Comparison of ENCODE assay signal across 23 mouse cellular contexts in genomic region chr5:30670091-30670490, GRCm38 (mm10). TPM values are rescaled to one million over a fixed set of nuclear protein-coding genes. Genes with fewer than 3 reads are reported as not detected.
A peak's percentile ranks its signal among the peaks of the same experiment; 100 is the strongest.
DNase-seq lines count a peak whose midpoint lies in the region; ATAC-seq and TF ChIP-seq lines count a peak whose summit lies in the region.
"Had no signal": no experiment of that assay in that cellular context is flagged by ENCODE, and none has a peak within 500 bp of the region (broad histone marks: within the 10 kb centered on the region; RNA-seq: fewer than 3 reads in every experiment).

No protein-coding gene starts in this region.

- H3K4me2 ChIP-seq in liver, embryonic 12.5 days, result peak overlapping the region; percentile 78; the same call in 1 of the 2 replicates
- no peak overlapping the region; the same call in 1 of the 2 replicates for H3K4me2 ChIP-seq in liver, embryonic 11.5 days
- H3K4me2 ChIP-seq in forebrain, embryonic 14.5 days (ENCODE audit: low read length), result no peak overlapping the region
- H3K4me2 ChIP-seq: embryonic facial prominence, embryonic 13.5 days; embryonic facial prominence, embryonic 15.5 days; forebrain, embryonic 12.5 days; forebrain, embryonic 15.5 days had no signal

- no peaks in the 10 kb centered on the region for H3K9me3 ChIP-seq in liver, embryonic 12.5 days (replicated peaks)
- H3K9me3 ChIP-seq in liver, embryonic 11.5 days (ENCODE audit: control insufficient read depth, low read length), result no peaks in the 10 kb centered on the region
- no peaks in the 10 kb centered on the region for H3K9me3 ChIP-seq in MEL (replicated peaks; ENCODE audit: insufficient read depth, low read length)
- H3K9me3 ChIP-seq in forebrain, embryonic 14.5 days (replicated peaks; ENCODE audit: control insufficient read depth, low read length), result no peaks in the 10 kb centered on the region
- H3K9me3 ChIP-seq: embryonic facial prominence, embryonic 13.5 days; embryonic facial prominence, embryonic 15.5 days; forebrain, embryonic 10.5 days; forebrain, embryonic 12.5 days; forebrain, embryonic 15.5 days had no signal

- DNase-seq in liver, embryonic 11.5 days (ENCODE audit: low spot score), result no peak
- peak; percentile 61 for DNase-seq in MEL (ENCODE audit: low read depth, low spot score)
- peak; percentile 37 for DNase-seq in MEL-GATA-1-ER (ENCODE audit: extremely low read depth, low read depth)
- no peak for DNase-seq in forebrain, embryonic 14.5 days (ENCODE audit: low spot score)
- DNase-seq: adrenal gland, adult 2 months; adrenal gland, postnatal 10 days; adrenal gland, postnatal 25 days; cerebellum, adult 11 months; cerebellum, adult 18-20 months; cerebellum, adult 8-10 months; cerebellum, adult 9-11 months; cerebellum, postnatal 14 days; cerebellum, postnatal 36 days; embryo, embryonic 11 days; forebrain, postnatal 0 days had no signal

- peaks cover 44% of the 10 kb centered on the region for H3K79me2 ChIP-seq in MEL (ENCODE audit: control insufficient read depth, insufficient read depth, low read length, poor library complexity)

- TF ChIP-seq EP300 in MEL (IDR thresholded peaks at IDR 0.05; ENCODE audit: low read depth in 1 of 2, low read length in 2 of 2), result 0 out of 4 replicates have a peak, but pooled peaks of 1 of the 2 experiments have one; percentile 17

- no peak overlapping the region for H3K4me3 ChIP-seq in liver, embryonic 12.5 days
- H3K4me3 ChIP-seq in liver, embryonic 11.5 days (ENCODE audit: low read depth, low read length), result no peak overlapping the region
- H3K4me3 ChIP-seq in MEL (ENCODE audit: control insufficient read depth in 1 of 2, insufficient read depth in 1 of 2, low read depth in 2 of 2, low read length in 2 of 2), result peak overlapping the region; percentile 14 to 88
- no peak overlapping the region for H3K4me3 ChIP-seq in forebrain, embryonic 14.5 days (ENCODE audit: low read depth, low read length)
- H3K4me3 ChIP-seq: embryonic facial prominence, embryonic 13.5 days; embryonic facial prominence, embryonic 15.5 days; forebrain, embryonic 10.5 days; forebrain, embryonic 12.5 days; forebrain, embryonic 15.5 days had no signal

- peaks cover 37% of the 10 kb centered on the region for H3K4me1 ChIP-seq in liver, embryonic 12.5 days
- peaks cover 17% of the 10 kb centered on the region for H3K4me1 ChIP-seq in liver, embryonic 11.5 days (replicated peaks; ENCODE audit: control insufficient read depth, insufficient read depth, low read length)
- H3K4me1 ChIP-seq in MEL (ENCODE audit: control insufficient read depth in 1 of 2, insufficient read depth in 2 of 2, low read length in 2 of 2), result peaks cover 15 to 24% of the 10 kb centered on the region in 2 experiments
- H3K4me1 ChIP-seq in forebrain, embryonic 14.5 days (ENCODE audit: control insufficient read depth, insufficient read depth, low read length), result peaks cover 7% of the 10 kb centered on the region

- H3K9ac ChIP-seq in liver, embryonic 12.5 days, result no peak overlapping the region
- no peak overlapping the region for H3K9ac ChIP-seq in liver, embryonic 11.5 days (ENCODE audit: low read depth, low read length)
- peak overlapping the region; percentile 21 for H3K9ac ChIP-seq in MEL (ENCODE audit: control insufficient read depth, low read depth, low read length, poor library complexity, severe bottlenecking)
- H3K9ac ChIP-seq in forebrain, embryonic 14.5 days (ENCODE audit: low read length), result no peak overlapping the region
- H3K9ac ChIP-seq: embryonic facial prominence, embryonic 13.5 days; embryonic facial prominence, embryonic 15.5 days; forebrain, embryonic 12.5 days; forebrain, embryonic 15.5 days; forebrain, postnatal 0 days had no signal

- ATAC-seq in liver, embryonic 12.5 days, result no peak
- ATAC-seq in liver, embryonic 11.5 days (replicated peaks; ENCODE audit: low FRiP score), result no peak
- ATAC-seq in forebrain, embryonic 14.5 days, result no peak
- ATAC-seq: forebrain, embryonic 15.5 days; forebrain, postnatal 0 days had no signal

- peaks cover 70% of the 10 kb centered on the region for H3K36me3 ChIP-seq in liver, embryonic 12.5 days
- peaks cover 54% of the 10 kb centered on the region for H3K36me3 ChIP-seq in liver, embryonic 11.5 days (ENCODE audit: control insufficient read depth, insufficient read depth, low read length)
- H3K36me3 ChIP-seq in MEL (ENCODE audit: control insufficient read depth in 1 of 2, insufficient read depth in 2 of 2, low read length in 2 of 2), result peaks cover 43 to 52% of the 10 kb centered on the region in 2 experiments
- H3K36me3 ChIP-seq in forebrain, embryonic 14.5 days (ENCODE audit: control insufficient read depth, insufficient read depth, low read length), result peaks cover 42% of the 10 kb centered on the region
- H3K36me3 ChIP-seq: forebrain, embryonic 15.5 days had no signal

- H3K27ac ChIP-seq in liver, embryonic 12.5 days, result no peak overlapping the region
- H3K27ac ChIP-seq in liver, embryonic 11.5 days (ENCODE audit: low read depth, low read length), result no peak overlapping the region
- peak overlapping the region; percentile 92 for H3K27ac ChIP-seq in MEL (ENCODE audit: control insufficient read depth, low read depth, low read length)
- no peak overlapping the region for H3K27ac ChIP-seq in forebrain, embryonic 14.5 days (ENCODE audit: low read depth, low read length)
- H3K27ac ChIP-seq: embryonic facial prominence, embryonic 13.5 days; embryonic facial prominence, embryonic 15.5 days; forebrain, embryonic 10.5 days; forebrain, embryonic 12.5 days; forebrain, embryonic 15.5 days had no signal

- no peak for TF ChIP-seq POLR2A in MEL (IDR thresholded peaks at IDR 0.05; ENCODE audit: control insufficient read depth in 1 of 2, insufficient read depth in 1 of 2, low read depth in 1 of 2, low read length in 2 of 2, poor library complexity in 1 of 2)

- no peaks in the 10 kb centered on the region for H3K27me3 ChIP-seq in liver, embryonic 12.5 days (replicated peaks)
- H3K27me3 ChIP-seq in liver, embryonic 11.5 days (replicated peaks; ENCODE audit: control insufficient read depth, insufficient read depth, low read length), result no peaks in the 10 kb centered on the region
- H3K27me3 ChIP-seq in MEL (ENCODE audit: control insufficient read depth in 1 of 2, insufficient read depth in 2 of 2, low read length in 2 of 2), result no peaks in the 10 kb centered on the region
- no peaks in the 10 kb centered on the region for H3K27me3 ChIP-seq in forebrain, embryonic 14.5 days (replicated peaks; ENCODE audit: control insufficient read depth, insufficient read depth, low read length)
- H3K27me3 ChIP-seq: embryonic facial prominence, embryonic 13.5 days; embryonic facial prominence, embryonic 15.5 days; forebrain, embryonic 12.5 days; forebrain, embryonic 15.5 days had no signal

- no peak for TF ChIP-seq CTCF in MEL (IDR thresholded peaks at IDR 0.05 in 2 of 3, conservative IDR thresholded peaks at IDR 0.05 in 1 of 3; ENCODE audit: control insufficient read depth in 1 of 3, insufficient read depth in 1 of 3, low read depth in 2 of 3, low read length in 3 of 3, poor library complexity in 1 of 3, severe bottlenecking in 1 of 3)

- no peak for TF ChIP-seq RAD21 in MEL (IDR thresholded peaks at IDR 0.05; ENCODE audit: low read depth, low read length)

- 81% methylated on average over 7 of the region's 7 CpGs for WGBS in liver, embryonic 12.5 days (ENCODE audit: insufficient replicate concordance)
- 76% methylated on average over 7 of the region's 7 CpGs for WGBS in liver, embryonic 11.5 days
- WGBS in forebrain, embryonic 14.5 days, result 93% methylated on average over 7 of the region's 7 CpGs

TF ChIP-seq in MEL, 35 proteins besides CTCF, POLR2A, EP300 and RAD21:
- peak; percentile 67; the same call in 1 of the 2 replicates for TF ChIP-seq CHD1 (IDR thresholded peaks at IDR 0.05; ENCODE audit: low read depth, low read length)
- peak; percentile 31; the same call in 1 of the 2 replicates for TF ChIP-seq MAX (IDR thresholded peaks at IDR 0.05; ENCODE audit: low read length)
- no peak for TF ChIP-seq UBTF (IDR thresholded peaks at IDR 0.05; ENCODE audit: borderline replicate concordance, insufficient read depth, low read depth, low read length)
- TF ChIP-seq MYB (IDR thresholded peaks at IDR 0.05; ENCODE audit: low read depth, low read length), result no peak
- TF ChIP-seq ZMIZ1 (IDR thresholded peaks at IDR 0.05; ENCODE audit: low read depth, low read length), result 0 out of 2 replicates have a peak, but pooled peaks have one; percentile 17

RNA-seq across cellular contexts. Expression of gene Cenpa, which starts 3.5 kb away (rescaled TPM):
- 259 and 265 TPM in 2 replicates for polyA plus RNA-seq in liver, embryonic 12.5 days (2016; fragmentation: Nextera tagmentation; extraction: Ambion mirVana)
- 326 and 357 TPM in 2 replicates for polyA plus RNA-seq in liver, embryonic 11.5 days (2014; fragmentation: Nextera tagmentation; extraction: Ambion mirVana)
- 341 and 345 TPM in 2 replicates for total RNA-seq in MEL (2012; rRNA removed)
- 100 to 1,000 TPM; 100 to 566 TPM for polyA plus RNA-seq in MEL (2012; ENCODE audit: insufficient read depth in 1 of 2, insufficient read length in 2 of 2, low read depth in 1 of 2, low replicate concordance in 2 of 2, missing spikeins in 1 of 2)
- polyA plus RNA-seq in forebrain, embryonic 14.5 days (2014; fragmentation: Nextera tagmentation; extraction: Ambion mirVana), result 147 and 206 TPM in 2 replicates

RNA-seq across cellular contexts. Expression of gene Slc35f6, which starts 22.4 kb away (rescaled TPM):
- polyA plus RNA-seq in liver, embryonic 12.5 days (2016; fragmentation: Nextera tagmentation; extraction: Ambion mirVana), result 10.3 and 12.1 TPM in 2 replicates
- 17.6 and 18.6 TPM in 2 replicates for polyA plus RNA-seq in liver, embryonic 11.5 days (2014; fragmentation: Nextera tagmentation; extraction: Ambion mirVana)
- 15.7 and 18.0 TPM in 2 replicates for total RNA-seq in MEL (2012; rRNA removed)
- polyA plus RNA-seq in MEL (2012; ENCODE audit: insufficient read depth in 1 of 2, insufficient read length in 2 of 2, low read depth in 1 of 2, low replicate concordance in 2 of 2, missing spikeins in 1 of 2), result 10 to 100 TPM in 1 of 2 experiments, not detected in 1; 32.4 TPM
- 33.6 and 35.1 TPM in 2 replicates for polyA plus RNA-seq in forebrain, embryonic 14.5 days (2014; fragmentation: Nextera tagmentation; extraction: Ambion mirVana)

RNA-seq across cellular contexts. Expression of gene Dpysl5, which starts 41.3 kb away (rescaled TPM):
- 0.20 and 0.36 TPM in 2 replicates for polyA plus RNA-seq in liver, embryonic 12.5 days (2016; fragmentation: Nextera tagmentation; extraction: Ambion mirVana)
- polyA plus RNA-seq in liver, embryonic 11.5 days (2014; fragmentation: Nextera tagmentation; extraction: Ambion mirVana), result 1.3 and 1.6 TPM in 2 replicates
- not detected in 2 replicates for total RNA-seq in MEL (2012; rRNA removed)
- polyA plus RNA-seq in MEL (2012; ENCODE audit: insufficient read depth in 1 of 2, insufficient read length in 2 of 2, low read depth in 1 of 2, low replicate concordance in 2 of 2, missing spikeins in 1 of 2), result not detected
- polyA plus RNA-seq in forebrain, embryonic 14.5 days (2014; fragmentation: Nextera tagmentation; extraction: Ambion mirVana), result 152 and 207 TPM in 2 replicates
- total RNA-seq: common myeloid progenitor, adult 5-6 weeks had no signal
- polyA plus RNA-seq: erythroblast, embryonic 14.5 days had no signal

Comparison
In these comparisons a context has a peak if more than half of its experiments do, and no peak if none do; other contexts are left out.
1. H3K4me3 ChIP-seq: peak in MEL (2 of 2); none in liver, embryonic 12.5 days (single experiment), liver, embryonic 11.5 days (single experiment) and forebrain, embryonic 14.5 days (single experiment).
2. DNase-seq: peak in MEL (single experiment) and MEL-GATA-1-ER (single experiment); none in liver, embryonic 11.5 days (single experiment) and forebrain, embryonic 14.5 days (single experiment).
3. RNA of gene Dpysl5, which starts 41.3 kb away (polyA plus RNA-seq): 152 to 207 TPM in forebrain, embryonic 14.5 days; 1.3 to 1.6 TPM in liver, embryonic 11.5 days, 0.20 to 0.36 TPM in liver, embryonic 12.5 days and not detected in MEL; every median in the first group is over 10 times any median in the second.